Mouse (Mus musculus): Measurements from ENCODE around the gene Map2k2. TPM values are rescaled to one million over a fixed set of nuclear protein-coding genes. Genes with fewer than 3 reads are reported as not detected.
"Not testable (repeated sequence)": the region's sequence is repeated elsewhere in the genome, so short reads cannot be mapped to it uniquely, and the experiment has no call there.

Gene Map2k2
- polyA plus RNA-seq, 1 experiment from 2014 or later, result 213 TPM

DNA sequence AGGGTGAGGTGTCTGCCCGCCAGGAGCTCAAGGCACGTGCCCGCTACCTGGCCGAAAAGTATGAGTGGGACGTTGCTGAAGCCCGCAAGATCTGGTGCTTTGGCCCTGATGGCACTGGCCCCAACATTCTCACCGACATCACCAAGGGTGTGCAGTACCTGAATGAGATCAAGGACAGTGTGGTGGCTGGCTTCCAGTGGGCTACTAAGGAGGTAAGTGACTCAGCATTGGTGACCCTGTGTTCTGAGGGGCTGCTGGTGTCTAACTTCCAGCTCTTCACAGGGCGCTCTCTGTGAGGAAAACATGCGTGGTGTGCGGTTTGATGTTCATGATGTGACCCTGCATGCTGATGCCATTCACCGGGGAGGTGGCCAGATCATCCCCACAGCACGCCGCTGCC lies 75.2 kb downstream of the Map2k2 start:
- Histone ChIP-seq H3K4me3 (no peak overlapping the region), H3K27me3 (no peaks in the 10 kb centered on the region), H3K27ac (no peak overlapping the region), H3K9ac (no peak overlapping the region), H3K9me3 (no peaks in the 10 kb centered on the region), H3K36me3 (peaks cover 76% of the 10 kb centered on the region), H3K4me1 (peaks cover 58% of the 10 kb centered on the region), H3K4me2 (no peak overlapping the region)
- ATAC-seq (ENCODE audit: insufficient number of reproducible peaks, insufficient read depth, low FRiP score, low TSS enrichment, low read depth), result no peak
- 96% methylated on average over 13 of the region's 13 CpGs for WGBS

DNA sequence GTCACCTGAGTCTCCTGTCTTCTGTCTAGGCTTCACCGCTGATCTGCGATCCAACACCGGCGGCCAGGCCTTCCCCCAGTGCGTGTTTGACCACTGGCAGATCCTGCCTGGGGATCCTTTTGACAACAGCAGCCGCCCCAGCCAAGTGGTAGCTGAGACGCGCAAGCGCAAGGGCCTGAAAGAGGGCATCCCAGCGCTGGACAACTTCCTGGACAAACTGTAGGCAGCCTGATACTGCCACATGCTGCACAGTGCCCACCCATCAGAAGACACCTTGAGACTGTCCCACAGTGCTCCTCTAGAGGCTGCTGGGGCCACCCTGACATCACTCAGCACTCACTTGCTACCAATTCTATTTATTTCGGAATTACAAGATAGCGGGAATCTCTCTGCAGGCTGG lies 76.1 kb downstream of the Map2k2 start:
- H3K9me3 ChIP-seq; H3K9ac ChIP-seq; ATAC-seq (ENCODE audit: insufficient number of reproducible peaks, insufficient read depth, low FRiP score, low TSS enrichment, low read depth); H3K4me3 ChIP-seq; H3K4me2 ChIP-seq; H3K27me3 ChIP-seq: not testable (repeated sequence)
- Histone ChIP-seq H3K36me3 (peaks cover 83% of the 10 kb centered on the region), H3K27ac (peak overlapping the region; percentile 74; the same call in 1 of the 2 replicates), H3K4me1 (peaks cover 58% of the 10 kb centered on the region)
- WGBS, result 81% methylated on average over 12 of the region's 12 CpGs

DNA sequence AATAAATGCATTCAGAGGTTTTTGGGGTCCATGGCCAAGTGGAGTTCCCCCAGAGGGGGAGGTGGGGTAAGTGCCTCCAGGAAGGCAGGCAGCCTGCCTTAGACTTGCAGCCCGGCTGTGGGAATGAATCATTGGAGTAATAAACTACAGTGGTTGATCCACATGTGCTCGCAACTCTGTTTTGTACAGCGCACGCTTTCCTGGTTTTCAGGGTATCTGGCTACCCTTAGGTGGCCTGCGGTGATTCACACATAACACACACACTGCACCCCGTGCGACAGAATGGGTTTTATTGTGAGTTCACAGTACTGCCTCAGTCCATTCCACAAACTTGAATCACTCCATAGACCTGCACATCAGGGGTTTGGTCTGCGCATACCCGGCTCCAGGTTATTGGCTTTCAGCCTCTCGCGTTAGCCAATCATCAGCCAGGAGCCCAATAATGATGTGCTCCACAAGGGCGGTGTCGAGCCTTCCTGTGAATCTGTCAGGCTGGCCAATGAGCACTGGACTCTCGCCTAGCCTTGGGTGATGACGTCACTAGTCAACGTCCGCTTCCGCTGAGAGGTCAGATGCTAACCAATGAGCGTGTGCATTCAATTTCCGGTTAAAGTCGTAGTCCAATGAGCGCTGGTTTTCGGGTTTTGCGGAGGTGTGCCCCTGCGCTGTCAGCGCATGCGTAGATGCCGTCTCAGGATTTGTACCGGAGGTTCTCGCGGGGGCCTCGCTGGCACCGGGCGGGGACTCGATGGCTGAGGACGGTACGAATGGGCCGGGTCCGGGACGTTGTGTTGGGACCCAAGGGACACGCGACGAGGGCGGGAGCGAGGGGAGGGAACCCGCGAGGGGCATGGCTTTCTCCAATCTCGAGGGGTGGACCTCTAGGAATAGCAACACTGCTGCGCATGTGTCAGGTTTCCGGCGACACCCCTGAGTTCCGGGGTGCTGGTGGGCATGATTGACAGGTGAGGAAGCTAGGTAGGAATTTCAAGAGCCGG lies 76.9 kb downstream of the Map2k2 start, which contains the start of gene Dapk3:
Gene Dapk3 (plus strand): TSS at position 670 of the 998 bp plus-strand sequence.
- Histone ChIP-seq H3K36me3 (peaks cover 86% of the 10 kb centered on the region), H3K4me2 (peak within 1 kb of the TSS; percentile 68), H3K4me1 (peaks cover 53% of the 10 kb centered on the region), H3K9ac (peak within 1 kb of the TSS; percentile 80), H3K9me3 (no peaks in the 10 kb centered on the region), H3K27ac (peak within 1 kb of the TSS; percentile 74), H3K4me3 (peak within 1 kb of the TSS; percentile 69), H3K27me3 (no peaks in the 10 kb centered on the region)
- peak; percentile 92 for ATAC-seq (ENCODE audit: insufficient number of reproducible peaks, insufficient read depth, low FRiP score, low TSS enrichment, low read depth)
- 4% methylated on average over 53 of the region's 53 CpGs for WGBS

Small RNA genes lying within 50 kb of the gene (microRNA-seq; reads per million reads assigned to microRNA genes)
- gene Mir5615-1 (not detected), gene Mir5615-2 (not detected)

Other genes with a start within 250 kb of the Map2k2 start
- gene Tmprss9, start 234.1 kb upstream of the Map2k2 start, polyA plus RNA-seq (2015; fragmentation: Nextera tagmentation; extraction: Ambion mirVana), result not detected in 2 replicates
- 317 and 358 TPM in 2 replicates for gene Timm13, start 204.9 kb upstream of the Map2k2 start, polyA plus RNA-seq (2015; fragmentation: Nextera tagmentation; extraction: Ambion mirVana)
- gene Lmnb2, start 187.7 kb upstream of the Map2k2 start, polyA plus RNA-seq (2015; fragmentation: Nextera tagmentation; extraction: Ambion mirVana), result 51.5 and 63.4 TPM in 2 replicates
- 29.0 and 29.9 TPM in 2 replicates for gene Gadd45b, start 175.8 kb upstream of the Map2k2 start, polyA plus RNA-seq (2015; fragmentation: Nextera tagmentation; extraction: Ambion mirVana)
- 11.3 and 13.1 TPM in 2 replicates for gene Gng7, start 91.0 kb upstream of the Map2k2 start, polyA plus RNA-seq (2015; fragmentation: Nextera tagmentation; extraction: Ambion mirVana)
- 0.80 and 1.0 TPM in 2 replicates for gene Diras1, start 80.3 kb upstream of the Map2k2 start, polyA plus RNA-seq (2015; fragmentation: Nextera tagmentation; extraction: Ambion mirVana)
- gene Slc39a3, start 68.5 kb upstream of the Map2k2 start, polyA plus RNA-seq (2015; fragmentation: Nextera tagmentation; extraction: Ambion mirVana), result 22.6 and 22.7 TPM in 2 replicates
- 218 and 222 TPM in 2 replicates for gene Sgta, start 45.7 kb upstream of the Map2k2 start, polyA plus RNA-seq (2015; fragmentation: Nextera tagmentation; extraction: Ambion mirVana)
- 58.2 and 60.9 TPM in 2 replicates for gene Thop1, start 35.9 kb upstream of the Map2k2 start, polyA plus RNA-seq (2015; fragmentation: Nextera tagmentation; extraction: Ambion mirVana)
- 0.53 and 1.5 TPM in 2 replicates for gene Creb3l3, start 7.0 kb upstream of the Map2k2 start, polyA plus RNA-seq (2015; fragmentation: Nextera tagmentation; extraction: Ambion mirVana)
- gene Zbtb7a, start 29.3 kb downstream of the Map2k2 start, polyA plus RNA-seq (2015; fragmentation: Nextera tagmentation; extraction: Ambion mirVana), result 27.0 and 27.9 TPM in 2 replicates
- gene Pias4, start 62.0 kb downstream of the Map2k2 start, polyA plus RNA-seq (2015; fragmentation: Nextera tagmentation; extraction: Ambion mirVana), result 58.1 and 60.9 TPM in 2 replicates
- 622 and 633 TPM in 2 replicates for gene Eef2, start 70.7 kb downstream of the Map2k2 start, polyA plus RNA-seq (2015; fragmentation: Nextera tagmentation; extraction: Ambion mirVana)
- 57.1 and 60.1 TPM in 2 replicates for gene Dapk3, start 77.1 kb downstream of the Map2k2 start, polyA plus RNA-seq (2015; fragmentation: Nextera tagmentation; extraction: Ambion mirVana)
- not detected in 2 replicates for gene 4930442H23Rik, start 77.9 kb downstream of the Map2k2 start, polyA plus RNA-seq (2015; fragmentation: Nextera tagmentation; extraction: Ambion mirVana)
- gene Nmrk2, start 96.1 kb downstream of the Map2k2 start, polyA plus RNA-seq (2015; fragmentation: Nextera tagmentation; extraction: Ambion mirVana), result not detected in 2 replicates
- 1.3 and 1.8 TPM in 2 replicates for gene Atcay, start 124.9 kb downstream of the Map2k2 start, polyA plus RNA-seq (2015; fragmentation: Nextera tagmentation; extraction: Ambion mirVana)
- 11.8 and 12.0 TPM in 2 replicates for gene Zfr2, start 127.2 kb downstream of the Map2k2 start, polyA plus RNA-seq (2015; fragmentation: Nextera tagmentation; extraction: Ambion mirVana)
- 7.0 and 7.4 TPM in 2 replicates for gene Matk, start 147.0 kb downstream of the Map2k2 start, polyA plus RNA-seq (2015; fragmentation: Nextera tagmentation; extraction: Ambion mirVana)
- 197 and 202 TPM in 2 replicates for gene Mrpl54, start 161.0 kb downstream of the Map2k2 start, polyA plus RNA-seq (2015; fragmentation: Nextera tagmentation; extraction: Ambion mirVana)
- 61.9 and 67.9 TPM in 2 replicates for gene Apba3, start 161.0 kb downstream of the Map2k2 start, polyA plus RNA-seq (2015; fragmentation: Nextera tagmentation; extraction: Ambion mirVana)
- gene Tjp3, start 185.7 kb downstream of the Map2k2 start, polyA plus RNA-seq (2015; fragmentation: Nextera tagmentation; extraction: Ambion mirVana), result 5.0 and 7.2 TPM in 2 replicates
- gene Pip5k1c, start 187.0 kb downstream of the Map2k2 start, polyA plus RNA-seq (2015; fragmentation: Nextera tagmentation; extraction: Ambion mirVana), result 56.0 and 57.6 TPM in 2 replicates
- gene Cactin, start 215.2 kb downstream of the Map2k2 start, polyA plus RNA-seq (2015; fragmentation: Nextera tagmentation; extraction: Ambion mirVana), result 43.2 and 46.9 TPM in 2 replicates
- 7.1 and 7.3 TPM in 2 replicates for gene Tbxa2r, start 222.8 kb downstream of the Map2k2 start, polyA plus RNA-seq (2015; fragmentation: Nextera tagmentation; extraction: Ambion mirVana)
- 0.13 TPM in 1 of 2 replicates, not detected in the other for gene Gipc3, start 237.4 kb downstream of the Map2k2 start, polyA plus RNA-seq (2015; fragmentation: Nextera tagmentation; extraction: Ambion mirVana)
- 109 and 113 TPM in 2 replicates for gene Hmg20b, start 244.6 kb downstream of the Map2k2 start, polyA plus RNA-seq (2015; fragmentation: Nextera tagmentation; extraction: Ambion mirVana)

Data from embryonic facial prominence, embryonic 13.5 days (tissue).